Mouse (Mus musculus): ENCODE measurements around the gene Ptpn14.

DNA sequence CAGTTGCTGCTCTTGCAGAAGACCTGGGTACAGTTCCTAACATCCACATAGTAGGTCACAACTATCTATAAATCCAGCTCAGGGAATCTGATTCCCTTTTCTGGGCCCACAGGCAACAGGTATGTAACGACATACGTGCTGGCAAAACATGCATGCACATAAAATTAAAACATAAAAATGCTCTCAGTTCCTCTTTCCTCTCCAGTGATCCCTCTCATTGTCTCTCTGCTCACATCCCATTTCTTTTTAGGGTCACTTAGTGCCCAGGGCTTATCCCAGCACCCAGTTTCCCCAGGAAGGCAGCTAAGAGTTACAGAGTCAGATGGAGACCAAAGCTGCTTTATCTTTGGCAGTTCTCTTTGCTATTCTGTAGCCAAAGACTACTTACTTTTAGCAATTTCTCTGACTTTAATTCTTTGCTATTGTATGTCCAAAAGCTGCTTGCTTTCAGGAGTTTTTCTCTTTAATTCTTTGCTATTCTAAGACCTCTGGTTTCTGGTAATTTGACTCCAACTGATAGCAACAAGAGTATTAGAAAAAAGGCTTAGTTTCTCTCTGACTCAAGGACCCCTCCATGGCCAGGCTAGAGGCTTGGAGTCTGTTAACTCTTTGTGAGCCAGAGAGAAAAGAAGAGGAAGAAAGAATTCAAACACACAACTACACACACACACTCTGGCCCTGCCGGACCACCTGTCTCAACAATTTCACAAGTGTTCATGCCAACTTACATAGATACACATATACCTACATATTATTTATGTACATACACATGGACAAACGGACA, 38.8 kb upstream of the Ptpn14 start:
- TF ChIP-seq POLR2A (IDR thresholded peaks at IDR 0.05; ENCODE audit: low read depth, low read length) (no peak), CTCF (IDR thresholded peaks at IDR 0.05; ENCODE audit: borderline replicate concordance, insufficient read depth, low read length) (no peak)

Measured in embryonic fibroblast, embryonic 13.5 days (primary cell).